8 mouse cellular contexts compared by ENCODE assay signal in genomic region chr11:50421934-50422780, GRCm38 (mm10). TPM values are rescaled to one million over a fixed set of nuclear protein-coding genes. Genes with fewer than 3 reads are reported as not detected.
A peak's percentile ranks its signal among the peaks of the same experiment; 100 is the strongest.
DNase-seq lines count a peak whose midpoint lies in the region; ATAC-seq and TF ChIP-seq lines count a peak whose summit lies in the region.

No protein-coding gene starts in this region.

- H3K27me3 ChIP-seq in heart, embryonic 14.5 days (ENCODE audit: control insufficient read depth, insufficient read depth, low read length) = no peaks in the 10 kb centered on the region
- H3K27me3 ChIP-seq in liver, embryonic 15.5 days = no peaks in the 10 kb centered on the region
- H3K27me3 ChIP-seq in neural tube, embryonic 13.5 days = no peaks in the 10 kb centered on the region
- no peaks in the 10 kb centered on the region for H3K27me3 ChIP-seq in stomach, postnatal 0 days (ENCODE audit: control insufficient read depth, insufficient read depth, low read length)

- H3K4me3 ChIP-seq in heart, embryonic 14.5 days (ENCODE audit: control insufficient read depth in 1 of 2, insufficient read depth in 1 of 2, low read depth in 1 of 2, low read length in 2 of 2) = peak overlapping the region; percentile 30 to 40
- peak overlapping the region; percentile 47 for H3K4me3 ChIP-seq in liver, embryonic 15.5 days (replicated peaks)
- H3K4me3 ChIP-seq in neural tube, embryonic 13.5 days = peak overlapping the region; percentile 40
- H3K4me3 ChIP-seq in stomach, postnatal 0 days (ENCODE audit: low read depth, low read length) = peak overlapping the region; percentile 19

- peak; percentile 60 for DNase-seq in urinary bladder, postnatal 14 days (ENCODE audit: low spot score)
- no peak for DNase-seq in urinary bladder, postnatal 10 days (ENCODE audit: low spot score)
- DNase-seq in embryo, embryonic 9.5 days (ENCODE audit: extremely low spot score) = peak; percentile 89
- DNase-seq in kidney, postnatal 25 days = peak; percentile 48 to 77
- peak; percentile 90 for DNase-seq in stomach, postnatal 0 days (ENCODE audit: low spot score)

- peak overlapping the region; percentile 19 to 32; a peak in 2 of 4 replicates for H3K27ac ChIP-seq in heart, embryonic 14.5 days (replicated peaks in 1 of 2; ENCODE audit: control insufficient read depth in 1 of 2, insufficient read depth in 1 of 2, low read depth in 2 of 2, low read length in 2 of 2)
- peak overlapping the region; percentile 22; the same call in 1 of the 2 replicates for H3K27ac ChIP-seq in liver, embryonic 15.5 days (replicated peaks)
- peak overlapping the region; percentile 87 for H3K27ac ChIP-seq in neural tube, embryonic 13.5 days (replicated peaks)
- 0 out of 2 replicates have a peak overlapping the region, but pooled peaks have one; percentile 31 for H3K27ac ChIP-seq in stomach, postnatal 0 days (replicated peaks)

- peaks cover 26% of the 10 kb centered on the region for H3K36me3 ChIP-seq in heart, embryonic 14.5 days (ENCODE audit: control insufficient read depth, insufficient read depth, low read length)
- peaks cover 10% of the 10 kb centered on the region; the same call in 1 of the 2 replicates for H3K36me3 ChIP-seq in liver, embryonic 15.5 days (replicated peaks)
- H3K36me3 ChIP-seq in neural tube, embryonic 13.5 days = peaks cover 21% of the 10 kb centered on the region
- peaks cover 4% of the 10 kb centered on the region for H3K36me3 ChIP-seq in stomach, postnatal 0 days (ENCODE audit: control insufficient read depth, insufficient read depth, low read length)

- peaks cover 3 to 8% of the 10 kb centered on the region in 2 experiments; a peak in 3 of 4 replicates for H3K4me1 ChIP-seq in heart, embryonic 14.5 days (ENCODE audit: control insufficient read depth in 2 of 2, insufficient read depth in 2 of 2, low read length in 2 of 2)
- peaks cover 15% of the 10 kb centered on the region for H3K4me1 ChIP-seq in liver, embryonic 15.5 days (replicated peaks)
- H3K4me1 ChIP-seq in neural tube, embryonic 13.5 days (replicated peaks) = peaks cover 13% of the 10 kb centered on the region
- no peaks in the 10 kb centered on the region for H3K4me1 ChIP-seq in stomach, postnatal 0 days (replicated peaks; ENCODE audit: control insufficient read depth, insufficient read depth)

- TF ChIP-seq EP300 in stomach, postnatal 0 days (optimal IDR thresholded peaks at IDR 0.05) = no peak

- TF ChIP-seq CTCF in stomach, postnatal 0 days (IDR thresholded peaks at IDR 0.05; ENCODE audit: low read depth) = no peak

- WGBS in heart, embryonic 14.5 days = 23% methylated on average over 22 of the region's 22 CpGs
- WGBS in liver, embryonic 15.5 days (ENCODE audit: insufficient replicate concordance) = 20% methylated on average over 22 of the region's 22 CpGs
- WGBS in neural tube, embryonic 13.5 days = 24% methylated on average over 22 of the region's 22 CpGs
- 25% methylated on average over 22 of the region's 22 CpGs for WGBS in stomach, postnatal 0 days

- peak; percentile 89 for ATAC-seq in heart, embryonic 14.5 days (ENCODE audit: insufficient number of reproducible peaks, insufficient read depth, low FRiP score, low read depth)
- peak; percentile 91 for ATAC-seq in liver, embryonic 15.5 days (ENCODE audit: insufficient read depth)
- peak; percentile 96 for ATAC-seq in neural tube, embryonic 13.5 days (ENCODE audit: low read depth)
- ATAC-seq in stomach, postnatal 0 days (ENCODE audit: low FRiP score, low TSS enrichment) = peak; percentile 96

- peak overlapping the region; percentile 65 for H3K4me2 ChIP-seq in heart, embryonic 14.5 days (ENCODE audit: low read length)
- peak overlapping the region; percentile 74 for H3K4me2 ChIP-seq in liver, embryonic 15.5 days
- H3K4me2 ChIP-seq in neural tube, embryonic 13.5 days = peak overlapping the region; percentile 71
- peak overlapping the region; percentile 47 for H3K4me2 ChIP-seq in stomach, postnatal 0 days (replicated peaks; ENCODE audit: low read depth)

- H3K9me3 ChIP-seq in heart, embryonic 14.5 days (ENCODE audit: control insufficient read depth, low read length) = no peaks in the 10 kb centered on the region
- no peaks in the 10 kb centered on the region for H3K9me3 ChIP-seq in liver, embryonic 15.5 days (replicated peaks)
- H3K9me3 ChIP-seq in neural tube, embryonic 13.5 days = no peaks in the 10 kb centered on the region
- no peaks in the 10 kb centered on the region for H3K9me3 ChIP-seq in stomach, postnatal 0 days (ENCODE audit: control insufficient read depth, low read length)

- 0 out of 2 replicates have a peak overlapping the region, but pooled peaks have one; percentile 42 for H3K9ac ChIP-seq in heart, embryonic 14.5 days (ENCODE audit: low read length)
- peak overlapping the region; percentile 13; the same call in 1 of the 2 replicates for H3K9ac ChIP-seq in liver, embryonic 15.5 days
- H3K9ac ChIP-seq in neural tube, embryonic 13.5 days = peak overlapping the region; percentile 64
- peak overlapping the region; percentile 47; the same call in 1 of the 2 replicates for H3K9ac ChIP-seq in stomach, postnatal 0 days (ENCODE audit: low read length)

RNA-seq across cellular contexts. Expression of gene Rufy1, which starts 8.8 kb away (rescaled TPM):
- polyA plus RNA-seq in heart, embryonic 14.5 days (2014; fragmentation: Nextera tagmentation; extraction: Ambion mirVana) = 27.1 and 28.6 TPM in 2 replicates
- 7.3 and 7.5 TPM in 2 replicates for polyA plus RNA-seq in liver, embryonic 15.5 days (2015; fragmentation: Nextera tagmentation; extraction: Ambion mirVana)
- polyA plus RNA-seq in neural tube, embryonic 13.5 days (2015; fragmentation: Nextera tagmentation; extraction: Ambion mirVana) = 26.5 and 28.4 TPM in 2 replicates
- 18.7 and 22.8 TPM in 2 replicates for polyA plus RNA-seq in stomach, postnatal 0 days (2015; fragmentation: Nextera tagmentation; extraction: Ambion mirVana)

RNA-seq across cellular contexts. Expression of gene Hnrnph1, which starts 45.4 kb away (rescaled TPM):
- polyA plus RNA-seq in heart, embryonic 14.5 days (2014; fragmentation: Nextera tagmentation; extraction: Ambion mirVana) = 226 and 241 TPM in 2 replicates
- polyA plus RNA-seq in liver, embryonic 15.5 days (2015; fragmentation: Nextera tagmentation; extraction: Ambion mirVana) = 98.1 and 102 TPM in 2 replicates
- 482 and 577 TPM in 2 replicates for polyA plus RNA-seq in neural tube, embryonic 13.5 days (2015; fragmentation: Nextera tagmentation; extraction: Ambion mirVana)
- 113 and 115 TPM in 2 replicates for polyA plus RNA-seq in stomach, postnatal 0 days (2015; fragmentation: Nextera tagmentation; extraction: Ambion mirVana)

Comparison
In these comparisons a context has a peak if more than half of its experiments do, and no peak if none do; other contexts are left out.
1. H3K27ac ChIP-seq: peak in every context shown above with its lines; median percentile 87 in neural tube, embryonic 13.5 days; 31 in stomach, postnatal 0 days; 26 in heart, embryonic 14.5 days; 22 in liver, embryonic 15.5 days.
2. H3K9ac ChIP-seq: peak in every context shown above with its lines; median percentile 64 in neural tube, embryonic 13.5 days; 47 in stomach, postnatal 0 days; 42 in heart, embryonic 14.5 days; 13 in liver, embryonic 15.5 days.